Mouse (Mus musculus) limb, embryonic 11.5 days (tissue): ENCODE data around the gene Tenm2. TPM values are rescaled to one million over a fixed set of nuclear protein-coding genes. Genes with fewer than 3 reads are reported as not detected.

Source experiments
- ATAC-seq: fragments of 200-750 bp; cut with Nextera tagmentation; 2 replicates; pipeline ENCODE4 v1.8.0; 2017; ENCODE audit warnings: low read depth; ENCODE audit not compliant: insufficient number of reproducible peaks, low FRiP score, low TSS enrichment
- DNase-seq: peaks from one replicate; pipeline ENCODE4 v3.0.0-alpha.2; 2015; ENCODE audit warnings: low spot score
- H3K27ac ChIP-seq: fragments of 300-500 bp; sonication (generic); replicated peaks from 2 replicates; pipeline ENCODE4 v1.5.1; 2014; ENCODE audit warnings: low read depth, mild to moderate bottlenecking, low read length
- H3K27me3 ChIP-seq: fragments of 300-500 bp; sonication (generic); 2 replicates; pipeline ENCODE4 v1.6.1; 2014; ENCODE audit warnings: mild to moderate bottlenecking, low read length, mixed read lengths; ENCODE audit not compliant: control insufficient read depth, insufficient read depth
- H3K36me3 ChIP-seq: fragments of 300-500 bp; sonication (generic); 2 replicates; pipeline ENCODE4 v1.6.1; 2014; ENCODE audit warnings: mild to moderate bottlenecking, low read length, moderate library complexity, mixed read lengths; ENCODE audit not compliant: control insufficient read depth, insufficient read depth
- H3K4me1 ChIP-seq: fragments of 300-500 bp; sonication (generic); 2 replicates; pipeline ENCODE4 v1.6.1; 2014; ENCODE audit warnings: low read length, mixed read lengths; ENCODE audit not compliant: control insufficient read depth, insufficient read depth
- H3K4me2 ChIP-seq: fragments of 300-500 bp; sonication (generic); 2 replicates; pipeline ENCODE4 v1.6.1; 2014; ENCODE audit warnings: low read depth, mild to moderate bottlenecking, moderate library complexity; ENCODE audit not compliant: severe bottlenecking
- H3K4me3 ChIP-seq: fragments of 300-500 bp; sonication (generic); 2 replicates; pipeline ENCODE4 v1.5.1; 2014; ENCODE audit warnings: low read depth, low read length
- H3K9ac ChIP-seq: fragments of 300-500 bp; sonication (generic); 2 replicates; pipeline ENCODE4 v1.6.1; 2014; ENCODE audit warnings: mild to moderate bottlenecking, low read length
- H3K9me3 ChIP-seq: fragments of 300-500 bp; sonication (generic); 2 replicates; pipeline ENCODE4 v1.6.1; 2016; ENCODE audit warnings: low read length; ENCODE audit not compliant: control insufficient read depth
- WGBS: fragments of 180-500 bp; shearing (Covaris S2); extraction: QIAGEN DNeasy Blood & Tissue Kit; methylation state at CpG from one replicate; pipeline ENCODE4 v1.1.7; 2014; 5-methylcytosine and 5-hydroxymethylcytosine counted together
- polyA plus RNA-seq: library from polyadenylated mRNA; unstranded; fragments of >200 nt; fragmentation: Nextera tagmentation; extraction: Ambion mirVana; gene quantifications from 2 replicates; pipeline ENCODE4 v1.2.1, GENCODE M21; 2014

Tenm2 gene
- polyA plus RNA-seq, 1 experiment from 2014 or later = 0.44 TPM

GRCm38 (mm10) chr11:36911406-36911805 is 324.4 kb downstream of the Tenm2 start:
- H3K4me2 ChIP-seq = no peak overlapping the region
- ATAC-seq = no peak
- H3K4me1 ChIP-seq = no peaks in the 10 kb centered on the region
- no peaks in the 10 kb centered on the region for H3K36me3 ChIP-seq
- no peaks in the 10 kb centered on the region for H3K9me3 ChIP-seq
- no peak overlapping the region for H3K4me3 ChIP-seq
- no peak overlapping the region for H3K9ac ChIP-seq
- DNase-seq = peak; percentile 61
- whole genome bisulfite sequencing = 75% methylated on average over 4 of the region's 4 CpGs
- no peak overlapping the region for H3K27ac ChIP-seq
- H3K27me3 ChIP-seq = no peaks in the 10 kb centered on the region

DNA sequence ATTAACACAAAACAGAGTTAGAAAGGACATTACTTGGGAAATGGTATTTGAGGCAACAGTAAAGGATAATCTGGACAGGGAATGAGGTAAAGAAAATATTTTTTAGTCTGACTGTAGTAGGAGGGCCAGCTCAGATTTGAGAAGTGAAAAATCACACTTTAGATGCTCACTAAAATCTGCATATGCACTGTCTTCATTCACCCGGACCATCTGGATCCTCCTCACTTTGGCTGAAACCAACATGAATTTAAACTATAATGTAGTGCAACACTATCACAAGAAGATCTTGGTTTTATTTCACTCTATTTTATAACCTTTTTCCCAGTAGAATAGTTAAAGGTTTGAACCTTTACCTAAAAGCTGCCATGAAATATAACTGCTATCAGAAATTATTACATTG is 326.7 kb downstream of the Tenm2 start:
- H3K9ac ChIP-seq = no peak overlapping the region
- no peaks in the 10 kb centered on the region for H3K36me3 ChIP-seq
- no peaks in the 10 kb centered on the region for H3K27me3 ChIP-seq
- DNase-seq (no peak), ATAC-seq (no peak)
- H3K27ac ChIP-seq = no peak overlapping the region
- WGBS = 84% methylated on average over 1 of the region's 1 CpGs
- no peaks in the 10 kb centered on the region for H3K4me1 ChIP-seq
- no peak overlapping the region for H3K4me3 ChIP-seq
- H3K4me2 ChIP-seq = no peak overlapping the region
- H3K9me3 ChIP-seq = no peaks in the 10 kb centered on the region

DNA sequence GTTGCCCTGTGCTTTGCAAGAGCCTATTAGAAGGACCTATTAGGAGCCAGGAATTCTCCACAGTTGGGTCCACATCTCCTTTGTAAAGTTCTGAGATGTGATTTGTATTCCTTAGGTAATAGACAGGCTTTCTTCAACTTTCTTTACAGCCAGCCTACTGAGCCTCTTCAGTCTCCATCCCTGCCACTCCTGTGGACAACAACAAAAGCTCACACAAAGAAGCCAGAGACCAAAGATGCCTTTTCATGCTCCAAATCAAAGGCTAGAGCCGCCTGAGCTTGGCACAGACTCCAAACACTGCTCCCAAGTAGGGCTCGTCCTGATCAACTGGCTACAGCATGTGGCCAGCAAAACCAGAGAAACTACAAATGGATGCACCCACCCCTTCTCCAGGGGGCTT is 333.5 kb downstream of the Tenm2 start:
- ATAC-seq (no peak), DNase-seq (no peak)
- 62% methylated on average over 2 of the region's 2 CpGs for WGBS
- Histone ChIP-seq H3K9me3 (no peaks in the 10 kb centered on the region), H3K4me1 (no peaks in the 10 kb centered on the region), H3K4me2 (no peak overlapping the region), H3K4me3 (no peak overlapping the region), H3K36me3 (no peaks in the 10 kb centered on the region), H3K27me3 (no peaks in the 10 kb centered on the region), H3K9ac (no peak overlapping the region), H3K27ac (no peak overlapping the region)

GRCm38 (mm10) chr11:36893061-36893460 is 342.7 kb downstream of the Tenm2 start:
- ATAC-seq = no peak
- no peak overlapping the region for H3K4me3 ChIP-seq
- H3K9ac ChIP-seq = no peak overlapping the region
- H3K4me2 ChIP-seq = no peak overlapping the region
- no peaks in the 10 kb centered on the region for H3K27me3 ChIP-seq
- H3K36me3 ChIP-seq = no peaks in the 10 kb centered on the region
- no peak overlapping the region for H3K27ac ChIP-seq
- no peak for DNase-seq
- WGBS = 84% methylated on average over 3 of the region's 3 CpGs
- H3K4me1 ChIP-seq = no peaks in the 10 kb centered on the region
- no peaks in the 10 kb centered on the region for H3K9me3 ChIP-seq

GRCm38 (mm10) chr11:36891106-36891505 is 344.7 kb downstream of the Tenm2 start:
- H3K4me2 ChIP-seq = no peak overlapping the region
- H3K4me3 ChIP-seq = no peak overlapping the region
- H3K36me3 ChIP-seq = no peaks in the 10 kb centered on the region
- DNase-seq (no peak), ATAC-seq (no peak)
- no peak overlapping the region for H3K27ac ChIP-seq
- H3K9ac ChIP-seq = no peak overlapping the region
- 48% methylated on average over 3 of the region's 3 CpGs for WGBS
- no peaks in the 10 kb centered on the region for H3K27me3 ChIP-seq
- H3K9me3 ChIP-seq = no peaks in the 10 kb centered on the region
- no peaks in the 10 kb centered on the region for H3K4me1 ChIP-seq

- 64% methylated on average over 7 of the region's 7 CpGs for WGBS
- Histone ChIP-seq H3K4me2 (no peak overlapping the region), H3K4me3 (no peak overlapping the region), H3K27ac (no peak overlapping the region), H3K9me3 (no peaks in the 10 kb centered on the region), H3K27me3 (no peaks in the 10 kb centered on the region), H3K9ac (no peak overlapping the region), H3K4me1 (no peaks in the 10 kb centered on the region), H3K36me3 (no peaks in the 10 kb centered on the region)
- DNase-seq (no peak), ATAC-seq (no peak)
Observed at GRCm38 (mm10) chr11:36887490-36887889, 348.3 kb downstream of the Tenm2 start.

GRCm38 (mm10) chr11:36886147-36886546 is 349.6 kb downstream of the Tenm2 start:
- 70% methylated on average over 3 of the region's 3 CpGs for WGBS
- Histone ChIP-seq H3K9ac (no peak overlapping the region), H3K36me3 (no peaks in the 10 kb centered on the region), H3K4me1 (no peaks in the 10 kb centered on the region), H3K27ac (no peak overlapping the region), H3K27me3 (no peaks in the 10 kb centered on the region), H3K4me2 (no peak overlapping the region), H3K4me3 (no peak overlapping the region), H3K9me3 (no peaks in the 10 kb centered on the region)
- ATAC-seq (no peak), DNase-seq (no peak)

GRCm38 (mm10) chr11:36872961-36873360 is 362.8 kb downstream of the Tenm2 start:
- Histone ChIP-seq H3K4me2 (no peak overlapping the region), H3K4me1 (no peaks in the 10 kb centered on the region), H3K9ac (no peak overlapping the region), H3K36me3 (no peaks in the 10 kb centered on the region), H3K27me3 (no peaks in the 10 kb centered on the region), H3K4me3 (no peak overlapping the region), H3K9me3 (no peaks in the 10 kb centered on the region), H3K27ac (no peak overlapping the region)
- ATAC-seq (no peak), DNase-seq (no peak)
- WGBS = 75% methylated on average over 4 of the region's 4 CpGs

DNA sequence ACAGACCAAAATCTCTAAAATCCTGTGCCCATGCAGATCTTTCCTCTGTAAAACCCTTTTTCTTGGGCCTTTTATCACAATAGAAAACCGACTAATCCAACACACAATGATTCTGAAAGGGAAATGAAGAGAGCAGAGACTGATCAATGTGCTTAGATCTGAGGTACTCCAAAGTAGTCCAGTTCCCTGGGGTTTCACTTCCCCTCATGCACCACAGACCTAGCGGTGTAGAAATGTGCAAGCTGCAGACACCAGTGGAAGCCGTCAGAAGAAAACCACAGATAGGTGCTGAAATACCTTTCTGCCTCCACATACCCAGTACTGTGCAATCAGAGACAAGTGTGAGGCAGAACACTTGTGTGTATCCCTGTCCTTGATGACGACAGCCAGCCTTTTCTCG is 365.2 kb downstream of the Tenm2 start:
- H3K9me3 ChIP-seq = no peaks in the 10 kb centered on the region
- no peaks in the 10 kb centered on the region for H3K27me3 ChIP-seq
- DNase-seq (no peak), ATAC-seq (no peak)
- no peaks in the 10 kb centered on the region for H3K4me1 ChIP-seq
- WGBS = 86% methylated on average over 5 of the region's 5 CpGs
- H3K9ac ChIP-seq = no peak overlapping the region
- H3K4me2 ChIP-seq = no peak overlapping the region
- no peak overlapping the region for H3K27ac ChIP-seq
- H3K36me3 ChIP-seq = no peaks in the 10 kb centered on the region
- H3K4me3 ChIP-seq = no peak overlapping the region
